Mouse (Mus musculus) neural tube, embryonic 12.5 days (tissue): Measurements from ENCODE around the gene Vamp9. TPM values are rescaled to one million over a fixed set of nuclear protein-coding genes. Genes with fewer than 3 reads are reported as not detected.

Source experiments
- ATAC-seq: fragments of 200-750 bp; cut with Nextera tagmentation; 2 replicates; pipeline ENCODE4 v1.8.0; 2017; ENCODE audit warnings: low read depth, mild to moderate bottlenecking, moderate TSS enrichment, moderate library complexity; ENCODE audit not compliant: low FRiP score
- H3K27ac ChIP-seq: fragments of 300-500 bp; sonication (generic); 2 replicates; pipeline ENCODE4 v1.5.1; 2016
- H3K27me3 ChIP-seq: fragments of 300-500 bp; sonication (generic); replicated peaks from 2 replicates; pipeline ENCODE4 v1.6.1; 2016; ENCODE audit warnings: mild to moderate bottlenecking
- H3K36me3 ChIP-seq: fragments of 300-500 bp; sonication (generic); 2 replicates; pipeline ENCODE4 v1.6.1; 2016; ENCODE audit warnings: mild to moderate bottlenecking
- H3K4me1 ChIP-seq: fragments of 300-500 bp; sonication (generic); 2 replicates; pipeline ENCODE4 v1.6.1; 2016
- H3K4me2 ChIP-seq: fragments of 300-500 bp; sonication (generic); replicated peaks from 2 replicates; pipeline ENCODE4 v1.6.1; 2016; ENCODE audit warnings: mild to moderate bottlenecking
- H3K4me3 ChIP-seq: fragments of 300-500 bp; sonication (generic); 2 replicates; pipeline ENCODE4 v1.5.1; 2016
- H3K9ac ChIP-seq: fragments of 300-500 bp; sonication (generic); 2 replicates; pipeline ENCODE4 v1.6.1; 2016; ENCODE audit warnings: mild to moderate bottlenecking
- H3K9me3 ChIP-seq: fragments of 300-500 bp; sonication (generic); 2 replicates; pipeline ENCODE4 v1.6.1; 2016; ENCODE audit warnings: mild to moderate bottlenecking
- WGBS: fragments of 180-500 bp; shearing (Covaris S2); methylation state at CpG from one replicate; pipeline ENCODE4 v1.1.7; 2016; 5-methylcytosine and 5-hydroxymethylcytosine counted together
- polyA plus RNA-seq: library from polyadenylated mRNA; unstranded; fragments of >200 nt; fragmentation: Nextera tagmentation; extraction: Ambion mirVana; gene quantifications from 2 replicates; pipeline ENCODE4 v1.2.1, GENCODE M21; 2016

Vamp9 gene
- polyA plus RNA-seq, result 0.46 and 0.56 TPM in 2 replicates

DNA sequence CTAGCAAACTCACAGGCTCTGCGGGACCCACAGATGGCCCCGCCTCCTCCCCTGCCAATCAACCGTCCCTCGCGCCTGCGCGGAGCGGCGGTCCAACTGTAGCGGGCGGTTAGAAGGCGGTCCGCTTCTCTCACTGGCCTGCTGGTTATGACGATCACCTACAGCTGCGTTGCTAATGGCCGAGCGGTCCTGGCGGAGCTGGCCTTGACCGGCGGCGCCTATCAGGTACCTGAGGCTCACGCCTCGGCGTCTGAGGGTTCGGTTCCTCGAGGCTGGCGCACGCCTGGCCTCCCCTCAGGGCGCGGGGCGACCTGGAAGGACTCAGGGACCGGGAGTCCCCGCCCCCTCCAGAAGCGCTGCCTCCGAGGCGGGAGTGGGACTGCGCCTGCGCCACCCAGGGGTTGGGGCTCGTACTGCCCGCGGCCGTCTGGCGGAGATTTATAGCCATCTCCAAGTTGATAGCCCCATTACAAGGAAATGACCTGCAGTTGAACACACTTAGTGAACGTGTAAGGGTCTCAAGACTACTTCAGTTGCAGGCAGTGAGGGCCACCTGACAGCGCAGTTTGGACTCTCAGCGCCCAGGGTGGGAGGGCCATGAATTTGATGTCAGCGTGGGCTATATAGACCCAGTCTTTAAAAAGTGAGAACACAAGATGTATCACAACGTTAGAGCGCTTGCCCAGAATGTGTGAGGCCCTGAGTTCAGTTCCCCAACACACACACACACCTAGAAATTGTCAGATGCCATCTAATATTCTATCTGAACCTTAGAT, at the start of gene Vamp9:
Vamp9 (plus strand) TSS at position 74 of the 776 bp plus-strand sequence.
- 4% methylated on average over 49 of the region's 49 CpGs for WGBS
- Histone ChIP-seq H3K36me3 (no peaks in the 10 kb centered on the region), H3K27ac (peak within 1 kb of the TSS; percentile 70), H3K27me3 (no peaks in the 10 kb centered on the region), H3K4me3 (peak within 1 kb of the TSS; percentile 60), H3K9ac (peak within 1 kb of the TSS; percentile 63), H3K4me1 (no peaks in the 10 kb centered on the region), H3K4me2 (peak within 1 kb of the TSS; percentile 59), H3K9me3 (no peaks in the 10 kb centered on the region)
- peak; percentile 98 for ATAC-seq

DNA sequence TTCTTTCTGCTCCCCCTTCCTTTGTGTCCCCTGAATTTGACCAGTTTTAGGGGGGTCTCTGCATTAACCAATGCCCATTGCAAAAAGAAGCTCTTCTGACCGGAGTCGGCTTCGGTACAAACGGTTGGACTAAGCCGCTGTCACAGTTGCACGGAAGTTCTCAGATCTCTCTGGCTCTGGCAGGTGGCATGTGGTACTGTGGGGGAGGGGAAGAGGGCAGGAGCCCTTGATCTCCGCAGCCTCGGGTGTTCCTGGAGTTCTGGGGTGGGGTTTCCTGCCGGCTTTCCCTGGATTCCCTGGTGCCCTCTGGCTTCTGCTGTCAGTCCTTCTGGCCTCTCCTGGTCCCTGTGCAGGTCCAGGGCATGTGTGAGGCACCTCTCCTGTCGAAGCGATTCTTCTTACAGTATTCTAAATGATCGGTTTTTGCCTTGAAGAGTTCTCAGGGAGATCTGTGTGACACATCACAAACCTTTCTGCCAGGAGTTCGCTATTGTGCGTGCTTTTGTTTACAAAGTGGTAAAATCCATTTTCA, 48.9 kb upstream of the Vamp9 start:
- no peak overlapping the region for H3K4me2 ChIP-seq
- no peaks in the 10 kb centered on the region for H3K9me3 ChIP-seq
- no peaks in the 10 kb centered on the region; the same call in 1 of the 2 replicates for H3K4me1 ChIP-seq
- no peaks in the 10 kb centered on the region for H3K36me3 ChIP-seq
- no peak overlapping the region for H3K9ac ChIP-seq
- WGBS, result 44% methylated on average over 14 of the region's 14 CpGs
- H3K27ac ChIP-seq, result no peak overlapping the region
- ATAC-seq, result no peak
- no peaks in the 10 kb centered on the region for H3K27me3 ChIP-seq
- H3K4me3 ChIP-seq, result no peak overlapping the region

GRCm38 (mm10) chr5:99859637-99860433, 46.2 kb upstream of the Vamp9 start:
- H3K4me3 ChIP-seq, result no peak overlapping the region
- no peak overlapping the region for H3K4me2 ChIP-seq
- no peaks in the 10 kb centered on the region; the same call in 1 of the 2 replicates for H3K4me1 ChIP-seq
- H3K9ac ChIP-seq, result no peak overlapping the region
- ATAC-seq, result no peak
- no peak overlapping the region for H3K27ac ChIP-seq
- H3K9me3 ChIP-seq, result no peaks in the 10 kb centered on the region
- 62% methylated on average over 13 of the region's 13 CpGs for WGBS
- no peaks in the 10 kb centered on the region for H3K27me3 ChIP-seq
- no peaks in the 10 kb centered on the region for H3K36me3 ChIP-seq

- H3K4me1 ChIP-seq, result no peaks in the 10 kb centered on the region; the same call in 1 of the 2 replicates
- H3K4me3 ChIP-seq, result no peak overlapping the region
- H3K27me3 ChIP-seq, result no peaks in the 10 kb centered on the region
- WGBS, result 85% methylated on average over 6 of the region's 6 CpGs
- H3K36me3 ChIP-seq, result no peaks in the 10 kb centered on the region
- H3K27ac ChIP-seq, result no peak overlapping the region
- no peak overlapping the region for H3K4me2 ChIP-seq
- H3K9me3 ChIP-seq, result no peaks in the 10 kb centered on the region
- no peak overlapping the region for H3K9ac ChIP-seq
- no peak for ATAC-seq
These were observed 44.2 kb upstream of the Vamp9 start for GRCm38 (mm10) chr5:99861816-99862215.

- no peaks in the 10 kb centered on the region for H3K9me3 ChIP-seq
- H3K4me3 ChIP-seq, result no peak overlapping the region
- no peak overlapping the region for H3K9ac ChIP-seq
- ATAC-seq, result no peak
- no peak overlapping the region for H3K4me2 ChIP-seq
- H3K4me1 ChIP-seq, result no peaks in the 10 kb centered on the region
- H3K36me3 ChIP-seq, result no peaks in the 10 kb centered on the region
- no peak overlapping the region for H3K27ac ChIP-seq
- WGBS, result 81% methylated on average over 13 of the region's 13 CpGs
- H3K27me3 ChIP-seq, result no peaks in the 10 kb centered on the region
These were observed 42.2 kb upstream of the Vamp9 start for GRCm38 (mm10) chr5:99863656-99864380.

DNA sequence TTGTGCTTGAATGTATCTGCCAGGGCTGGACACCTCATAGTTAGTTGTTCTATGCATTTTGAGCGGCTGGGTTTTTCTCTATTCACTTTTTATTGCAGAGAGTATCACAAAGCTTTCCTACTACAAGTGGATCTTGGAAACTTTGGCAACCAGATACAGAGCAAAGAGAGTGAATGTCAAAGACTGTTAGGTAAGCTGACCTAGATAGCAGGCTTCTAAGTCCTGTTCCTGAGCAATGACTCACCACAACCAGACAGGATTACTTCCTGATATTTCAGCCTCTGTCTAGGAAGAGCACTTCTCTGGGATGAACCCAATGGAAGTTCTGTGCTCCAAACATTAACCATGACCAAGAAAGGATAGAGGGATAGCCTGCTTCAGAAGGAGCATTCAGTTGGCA, 40.3 kb upstream of the Vamp9 start:
- H3K9me3 ChIP-seq, result no peaks in the 10 kb centered on the region
- H3K4me1 ChIP-seq, result no peaks in the 10 kb centered on the region
- no peaks in the 10 kb centered on the region for H3K27me3 ChIP-seq
- H3K9ac ChIP-seq, result no peak overlapping the region
- no peak overlapping the region for H3K4me3 ChIP-seq
- no peak for ATAC-seq
- no peak overlapping the region for H3K4me2 ChIP-seq
- 90% methylated on average over 1 of the region's 1 CpGs for WGBS
- H3K36me3 ChIP-seq, result no peaks in the 10 kb centered on the region
- no peak overlapping the region for H3K27ac ChIP-seq

GRCm38 (mm10) chr5:99868286-99868685, 37.8 kb upstream of the Vamp9 start:
- H3K9ac ChIP-seq, result no peak overlapping the region
- no peak overlapping the region for H3K4me3 ChIP-seq
- ATAC-seq, result no peak
- no peaks in the 10 kb centered on the region for H3K9me3 ChIP-seq
- H3K4me1 ChIP-seq, result no peaks in the 10 kb centered on the region
- no peaks in the 10 kb centered on the region for H3K27me3 ChIP-seq
- no peak overlapping the region for H3K4me2 ChIP-seq
- H3K36me3 ChIP-seq, result no peaks in the 10 kb centered on the region
- WGBS, result 94% methylated on average over 17 of the region's 17 CpGs
- H3K27ac ChIP-seq, result no peak overlapping the region

DNA sequence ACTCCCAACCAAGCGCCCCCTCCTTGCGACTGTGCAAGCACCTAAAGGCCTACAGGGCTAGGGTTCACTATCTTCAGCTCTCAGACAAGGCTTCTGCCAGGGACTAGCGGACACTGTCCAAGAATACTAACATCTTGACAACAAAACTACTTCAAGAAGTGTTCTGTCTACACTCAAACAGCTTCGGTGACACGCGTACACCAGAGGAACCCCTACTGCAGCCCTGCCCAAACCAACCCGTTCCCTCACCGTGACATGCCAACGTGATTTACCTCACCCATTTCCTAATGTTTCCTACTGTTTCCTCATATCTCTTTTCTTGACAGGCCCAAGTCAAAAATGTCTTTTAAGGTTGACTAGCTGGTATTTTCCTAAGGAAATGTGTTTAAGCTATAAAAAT, 37.1 kb upstream of the Vamp9 start:
- ATAC-seq, result no peak

DNA sequence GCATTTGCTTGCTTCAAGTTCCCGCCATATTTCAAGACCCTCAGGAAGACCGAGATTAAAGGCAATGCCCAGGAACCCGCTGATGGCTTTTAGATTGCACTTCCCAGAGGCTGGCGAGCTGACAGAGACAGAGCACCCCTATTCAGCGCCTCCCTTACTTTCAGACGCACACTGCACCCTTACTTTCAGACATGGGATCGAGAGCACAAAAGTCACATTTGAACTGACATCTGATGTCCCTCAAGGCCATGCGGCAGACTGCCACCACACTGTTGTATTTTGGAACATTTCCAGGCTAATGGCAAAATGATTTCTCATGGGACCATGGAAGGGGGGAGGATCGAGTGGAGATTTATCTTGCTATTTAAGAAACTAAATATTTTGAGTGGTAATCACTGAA, 28.5 kb upstream of the Vamp9 start:
- Histone ChIP-seq H3K4me3 (no peak overlapping the region), H3K4me2 (no peak overlapping the region), H3K27me3 (no peaks in the 10 kb centered on the region), H3K9ac (no peak overlapping the region), H3K9me3 (no peaks in the 10 kb centered on the region), H3K36me3 (no peaks in the 10 kb centered on the region), H3K4me1 (peaks cover 6% of the 10 kb centered on the region), H3K27ac (no peak overlapping the region)
- no peak for ATAC-seq
- whole genome bisulfite sequencing, result 47% methylated on average over 9 of the region's 9 CpGs

More for the DNA sequence above, 37.1 kb upstream of the Vamp9 start:
- Histone ChIP-seq H3K27ac (no peak overlapping the region), H3K9me3 (no peaks in the 10 kb centered on the region), H3K36me3 (no peaks in the 10 kb centered on the region), H3K4me3 (no peak overlapping the region), H3K4me1 (no peaks in the 10 kb centered on the region), H3K27me3 (no peaks in the 10 kb centered on the region), H3K4me2 (no peak overlapping the region), H3K9ac (no peak overlapping the region)
- WGBS, result 87% methylated on average over 9 of the region's 9 CpGs

DNA sequence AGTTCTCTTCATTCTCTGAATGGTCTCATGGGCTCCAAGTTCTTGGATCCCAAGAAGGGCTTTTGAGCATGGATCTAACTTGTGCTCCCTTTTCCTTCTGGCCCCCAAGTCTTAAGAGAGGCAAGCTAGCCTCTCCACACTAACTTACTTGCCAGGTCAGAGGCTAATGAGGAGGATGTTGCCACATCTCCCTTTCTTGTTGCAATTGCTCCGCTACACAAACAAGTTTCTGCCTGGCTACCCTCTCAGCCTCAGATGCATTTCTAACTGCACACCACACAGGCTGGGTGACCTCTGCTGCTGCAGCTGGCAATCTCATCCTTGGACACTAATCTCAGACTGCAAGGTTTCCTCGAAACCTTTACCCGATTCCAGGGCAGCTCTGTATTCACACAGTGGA, 23.6 kb upstream of the Vamp9 start:
- Histone ChIP-seq H3K4me2 (no peak overlapping the region), H3K9me3 (no peaks in the 10 kb centered on the region), H3K9ac (no peak overlapping the region), H3K27ac (no peak overlapping the region), H3K4me3 (no peak overlapping the region), H3K27me3 (no peaks in the 10 kb centered on the region), H3K36me3 (no peaks in the 10 kb centered on the region), H3K4me1 (peaks cover 3% of the 10 kb centered on the region)
- no peak for ATAC-seq
- WGBS, result 75% methylated on average over 3 of the region's 3 CpGs

DNA sequence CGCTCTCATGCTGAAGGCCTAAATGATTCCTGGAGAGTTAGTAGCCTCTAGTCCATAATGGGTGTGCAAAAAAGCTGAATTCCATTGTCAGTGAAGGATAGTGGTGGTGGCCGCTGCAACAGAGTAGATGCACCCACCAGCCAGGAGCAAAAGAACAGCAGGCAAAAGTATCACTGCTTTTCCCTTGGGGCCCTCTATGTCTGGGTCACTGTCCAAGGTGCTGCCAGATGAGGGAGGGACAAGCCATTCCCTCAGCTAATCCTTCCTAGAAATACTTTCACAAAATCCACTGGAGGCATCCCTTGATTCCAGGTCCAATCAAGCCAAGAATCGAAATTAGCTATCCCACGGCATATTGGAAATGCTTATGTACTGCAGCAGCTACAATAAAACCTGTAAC, 22.0 kb upstream of the Vamp9 start:
- H3K4me1 ChIP-seq, result no peaks in the 10 kb centered on the region
- H3K36me3 ChIP-seq, result no peaks in the 10 kb centered on the region
- no peak overlapping the region for H3K27ac ChIP-seq
- H3K9ac ChIP-seq, result no peak overlapping the region
- 88% methylated on average over 4 of the region's 4 CpGs for WGBS
- H3K27me3 ChIP-seq, result no peaks in the 10 kb centered on the region
- ATAC-seq, result no peak
- H3K4me3 ChIP-seq, result no peak overlapping the region
- no peak overlapping the region for H3K4me2 ChIP-seq
- no peaks in the 10 kb centered on the region for H3K9me3 ChIP-seq

- Histone ChIP-seq H3K4me2 (no peak overlapping the region), H3K27ac (no peak overlapping the region), H3K4me1 (no peaks in the 10 kb centered on the region), H3K27me3 (no peaks in the 10 kb centered on the region), H3K36me3 (no peaks in the 10 kb centered on the region), H3K9ac (no peak overlapping the region), H3K4me3 (no peak overlapping the region), H3K9me3 (no peaks in the 10 kb centered on the region)
- no peak for ATAC-seq
- WGBS, result 83% methylated on average over 1 of the region's 1 CpGs
These were observed 18.9 kb upstream of the Vamp9 start for GRCm38 (mm10) chr5:99887133-99887532.
